Mouse (Mus musculus) kidney, embryonic 15.5 days (tissue): ENCODE measurements around the gene Fbxo44. TPM values are rescaled to one million over a fixed set of nuclear protein-coding genes. Genes with fewer than 3 reads are reported as not detected.
A peak's percentile ranks its signal among the peaks of the same experiment; 100 is the strongest.
"Not testable (repeated sequence)": the region's sequence is repeated elsewhere in the genome, so short reads cannot be mapped to it uniquely, and the experiment has no call there.

Experiments used
- ATAC-seq: fragments of 200-750 bp; cut with Nextera tagmentation; replicated peaks from 2 replicates; pipeline ENCODE4 v1.8.0; 2017; ENCODE audit warnings: moderate TSS enrichment; ENCODE audit not compliant: low FRiP score
- H3K27ac ChIP-seq: fragments of 300-500 bp; sonication (generic); 2 replicates; pipeline ENCODE4 v1.5.1; 2015; ENCODE audit warnings: mild to moderate bottlenecking, inconsistent platforms
- H3K27me3 ChIP-seq: fragments of 300-500 bp; sonication (generic); 2 replicates; pipeline ENCODE4 v1.6.1; 2015; ENCODE audit warnings: inconsistent platforms
- H3K36me3 ChIP-seq: fragments of 300-500 bp; sonication (generic); 2 replicates; pipeline ENCODE4 v1.6.1; 2015; ENCODE audit warnings: inconsistent platforms
- H3K4me1 ChIP-seq: fragments of 300-500 bp; sonication (generic); 2 replicates; pipeline ENCODE4 v1.6.1; 2015; ENCODE audit warnings: inconsistent platforms
- H3K4me2 ChIP-seq: fragments of 300-500 bp; sonication (generic); 2 replicates; pipeline ENCODE4 v1.6.1; 2015; ENCODE audit warnings: moderate library complexity, mild to moderate bottlenecking, inconsistent platforms
- H3K4me3 ChIP-seq: fragments of 300-500 bp; sonication (generic); replicated peaks from 2 replicates; pipeline ENCODE4 v1.5.1; 2015; ENCODE audit warnings: mild to moderate bottlenecking, inconsistent platforms
- H3K9ac ChIP-seq: fragments of 300-500 bp; sonication (generic); 2 replicates; pipeline ENCODE4 v1.6.1; 2015; ENCODE audit warnings: mild to moderate bottlenecking, inconsistent platforms
- H3K9me3 ChIP-seq: fragments of 300-500 bp; sonication (generic); replicated peaks from 2 replicates; pipeline ENCODE4 v1.6.1; 2016; ENCODE audit warnings: inconsistent platforms
- WGBS: fragments of 180-500 bp; shearing (Covaris S2); methylation state at CpG from one replicate; pipeline ENCODE4 v1.1.7; 2015; ENCODE audit warnings: mixed read lengths; 5-methylcytosine and 5-hydroxymethylcytosine counted together
- polyA plus RNA-seq: library from polyadenylated mRNA; unstranded; fragments of >200 nt; fragmentation: Nextera tagmentation; extraction: Ambion mirVana; gene quantifications from 2 replicates; pipeline ENCODE4 v1.2.1, GENCODE M21; 2015

Fbxo44 gene
- polyA plus RNA-seq, 1 experiment from 2014 or later, result 13.6 TPM

DNA sequence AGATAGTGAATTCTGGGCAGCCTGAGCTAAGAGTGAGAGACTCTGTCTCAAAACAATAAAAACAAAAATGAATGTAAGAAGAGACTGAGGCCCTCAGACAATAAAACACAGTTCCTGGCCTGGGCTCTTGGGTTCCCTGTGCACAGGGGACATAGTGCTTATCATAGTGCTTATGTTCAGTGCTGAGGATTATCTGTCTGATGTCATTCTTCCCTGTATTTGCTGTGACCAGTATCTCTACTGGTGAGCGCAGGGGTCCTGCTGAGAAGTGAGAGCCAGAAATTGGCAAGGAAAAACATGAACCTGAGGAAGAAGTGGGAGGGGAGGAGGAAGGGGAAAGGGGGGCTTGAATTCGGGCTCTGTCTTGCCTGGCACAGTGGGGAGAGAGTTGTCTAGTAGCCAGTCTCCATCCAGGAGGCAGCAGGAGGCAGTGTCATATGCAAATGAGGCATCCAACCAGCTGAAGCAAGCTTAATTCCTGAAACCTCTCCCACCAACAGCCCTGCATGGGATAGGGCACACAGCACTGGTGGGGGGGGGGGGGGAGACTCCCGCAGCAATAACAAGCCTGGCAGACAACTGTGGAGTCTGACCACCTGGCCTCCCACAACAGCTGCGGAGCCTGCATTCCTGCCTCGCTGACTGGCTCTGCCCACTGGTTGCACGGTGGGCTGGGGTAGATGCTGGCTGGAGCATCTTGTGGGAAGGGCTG is 38.1 kb downstream of the Fbxo44 start:
- 14% methylated on average over 6 of the region's 6 CpGs for WGBS

DNA sequence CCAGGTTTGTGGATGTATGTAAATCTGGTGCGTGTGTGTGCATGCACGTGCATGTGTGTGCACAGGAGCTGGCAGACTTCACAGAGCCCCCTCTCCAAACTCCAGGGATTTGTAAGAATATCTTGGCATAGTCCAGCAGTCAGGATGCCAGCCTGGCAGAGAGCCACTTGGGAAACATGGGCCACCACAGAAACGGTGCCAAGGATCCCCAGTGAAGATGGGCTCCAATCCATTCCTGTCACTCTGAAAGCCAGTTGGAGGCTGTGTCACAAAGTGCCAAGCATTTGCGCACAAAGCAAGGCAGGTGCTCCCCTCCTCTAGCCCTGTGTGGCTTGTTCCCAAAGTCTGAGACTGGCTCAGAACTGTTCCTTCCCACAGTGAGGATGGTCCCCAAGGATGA is 38.9 kb downstream of the Fbxo44 start:
- no peaks in the 10 kb centered on the region for H3K36me3 ChIP-seq
- H3K4me1 ChIP-seq, result 0 out of 2 replicates have a peak, but pooled peaks cover 6% of the 10 kb centered on the region
- no peaks in the 10 kb centered on the region; the same call in 1 of the 2 replicates for H3K9me3 ChIP-seq
- no peak overlapping the region for H3K4me3 ChIP-seq
- H3K27ac ChIP-seq, result no peak overlapping the region
- WGBS, result 81% methylated on average over 4 of the region's 4 CpGs
- no peak overlapping the region for H3K4me2 ChIP-seq
- H3K9ac ChIP-seq, result no peak overlapping the region
- no peak for ATAC-seq
- peaks cover 6% of the 10 kb centered on the region; the same call in 1 of the 2 replicates for H3K27me3 ChIP-seq

More for the DNA sequence above, 38.1 kb downstream of the Fbxo44 start:
- Histone ChIP-seq H3K9ac (no peak overlapping the region), H3K4me3 (no peak overlapping the region), H3K27ac (no peak overlapping the region), H3K4me1 (0 out of 2 replicates have a peak, but pooled peaks cover 6% of the 10 kb centered on the region), H3K4me2 (no peak overlapping the region), H3K9me3 (no peaks in the 10 kb centered on the region; the same call in 1 of the 2 replicates), H3K27me3 (peaks cover 6% of the 10 kb centered on the region; the same call in 1 of the 2 replicates), H3K36me3 (no peaks in the 10 kb centered on the region)
- peak; percentile 68 for ATAC-seq

DNA sequence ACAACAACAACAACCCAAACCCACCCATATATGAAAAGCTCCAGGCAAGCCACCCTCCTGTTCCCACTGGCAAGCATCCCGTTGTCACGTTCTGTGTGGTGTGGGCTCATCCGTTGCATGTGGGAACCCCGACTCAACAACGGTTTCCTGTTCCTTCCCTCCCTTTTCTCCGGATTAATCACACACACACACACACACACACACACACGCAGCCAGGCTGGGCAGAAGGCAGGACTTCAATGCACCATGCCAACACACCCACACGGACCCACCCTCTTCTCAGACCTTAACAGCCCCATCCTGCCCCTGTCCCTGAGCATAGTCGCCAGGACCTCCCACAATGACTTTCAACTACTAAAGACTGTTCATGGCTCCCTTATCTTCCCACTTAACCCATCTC is 39.7 kb downstream of the Fbxo44 start:
- Histone ChIP-seq H3K4me1 (peaks cover 9% of the 10 kb centered on the region), H3K27ac (no peak overlapping the region), H3K9ac (no peak overlapping the region), H3K4me2 (no peak overlapping the region), H3K9me3 (no peaks in the 10 kb centered on the region; the same call in 1 of the 2 replicates), H3K36me3 (no peaks in the 10 kb centered on the region), H3K27me3 (peaks cover 6% of the 10 kb centered on the region; the same call in 1 of the 2 replicates), H3K4me3 (no peak overlapping the region)
- ATAC-seq, result no peak
- WGBS, result 69% methylated on average over 9 of the region's 9 CpGs

DNA sequence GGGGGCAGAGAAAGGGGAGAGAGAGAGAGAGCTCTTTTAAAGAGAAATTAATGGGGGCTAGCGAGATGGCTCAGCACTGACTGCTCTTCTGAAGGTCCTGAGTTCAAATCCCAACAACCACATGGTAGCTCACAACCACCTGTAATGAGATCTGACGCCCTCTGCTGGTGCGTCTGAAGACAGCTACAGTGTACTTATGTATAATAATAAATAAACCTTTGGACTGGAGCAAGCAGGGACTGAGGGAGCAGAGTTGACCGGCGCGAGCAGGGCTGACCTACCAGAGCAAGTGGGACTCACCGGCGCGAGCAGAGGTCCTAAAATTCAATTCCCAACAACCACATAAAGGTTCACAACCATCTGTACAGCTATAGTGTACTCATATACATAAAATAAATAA is 40.7 kb downstream of the Fbxo44 start:
- H3K9me3 ChIP-seq, H3K4me3 ChIP-seq, H3K9ac ChIP-seq, H3K27ac ChIP-seq, H3K36me3 ChIP-seq, ATAC-seq, H3K4me2 ChIP-seq, H3K27me3 ChIP-seq: not testable (repeated sequence)
- peaks cover 17% of the 10 kb centered on the region for H3K4me1 ChIP-seq
- 90% methylated on average over 9 of the region's 9 CpGs for WGBS

DNA sequence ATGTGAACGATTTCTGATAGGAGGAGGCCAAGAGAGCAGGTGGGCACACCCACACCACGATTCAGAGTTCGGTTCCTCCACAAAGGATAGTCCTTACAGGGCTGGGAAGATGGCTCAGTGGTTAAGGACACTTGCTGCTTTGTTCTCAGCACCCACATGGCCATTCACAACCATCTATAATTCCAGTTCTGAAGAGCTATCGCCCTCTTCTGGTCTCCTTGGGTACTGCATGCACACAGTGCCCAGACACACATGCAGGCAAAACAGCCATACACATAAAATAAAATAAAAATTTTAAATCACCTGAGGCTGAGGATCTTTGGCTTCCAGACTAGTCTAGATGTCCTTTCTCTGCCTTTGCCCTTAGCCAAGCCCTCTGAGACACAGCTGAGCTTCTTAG is 42.9 kb downstream of the Fbxo44 start:
- Histone ChIP-seq H3K27me3 (peaks cover 12% of the 10 kb centered on the region; the same call in 1 of the 2 replicates), H3K9me3 (no peaks in the 10 kb centered on the region; the same call in 1 of the 2 replicates), H3K9ac (no peak overlapping the region), H3K4me2 (no peak overlapping the region), H3K4me1 (peaks cover 14% of the 10 kb centered on the region), H3K27ac (no peak overlapping the region), H3K36me3 (no peaks in the 10 kb centered on the region), H3K4me3 (no peak overlapping the region)
- 72% methylated on average over 4 of the region's 4 CpGs for WGBS
- no peak for ATAC-seq

DNA sequence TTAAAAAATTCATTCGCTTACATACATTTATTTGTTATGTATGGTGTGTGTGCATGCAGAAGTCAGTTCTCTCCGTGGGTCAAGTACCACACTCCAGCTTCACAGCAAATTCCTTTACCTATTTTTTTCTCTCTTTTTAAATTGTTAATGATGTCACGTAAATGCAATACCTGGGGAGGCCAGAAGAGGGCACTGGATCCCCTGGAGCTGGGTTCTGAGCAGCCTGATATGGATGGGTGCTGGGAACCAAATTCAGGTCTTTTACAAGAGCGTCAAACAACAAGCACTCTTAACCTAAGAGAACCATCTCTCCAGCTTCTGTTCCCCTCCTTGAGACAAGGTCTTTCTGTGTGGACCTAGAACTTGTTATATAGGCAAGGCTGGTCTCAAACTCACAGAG is 43.6 kb downstream of the Fbxo44 start:
- H3K27me3 ChIP-seq, result peaks cover 13% of the 10 kb centered on the region; the same call in 1 of the 2 replicates
- peaks cover 11% of the 10 kb centered on the region for H3K4me1 ChIP-seq
- no peak for ATAC-seq
- H3K27ac ChIP-seq, result no peak overlapping the region
- H3K4me3 ChIP-seq, result no peak overlapping the region
- H3K9me3 ChIP-seq, result no peaks in the 10 kb centered on the region; the same call in 1 of the 2 replicates
- H3K36me3 ChIP-seq, result no peaks in the 10 kb centered on the region
- no peak overlapping the region for H3K9ac ChIP-seq
- no peak overlapping the region for H3K4me2 ChIP-seq
- WGBS, result 81% methylated on average over 4 of the region's 4 CpGs

DNA sequence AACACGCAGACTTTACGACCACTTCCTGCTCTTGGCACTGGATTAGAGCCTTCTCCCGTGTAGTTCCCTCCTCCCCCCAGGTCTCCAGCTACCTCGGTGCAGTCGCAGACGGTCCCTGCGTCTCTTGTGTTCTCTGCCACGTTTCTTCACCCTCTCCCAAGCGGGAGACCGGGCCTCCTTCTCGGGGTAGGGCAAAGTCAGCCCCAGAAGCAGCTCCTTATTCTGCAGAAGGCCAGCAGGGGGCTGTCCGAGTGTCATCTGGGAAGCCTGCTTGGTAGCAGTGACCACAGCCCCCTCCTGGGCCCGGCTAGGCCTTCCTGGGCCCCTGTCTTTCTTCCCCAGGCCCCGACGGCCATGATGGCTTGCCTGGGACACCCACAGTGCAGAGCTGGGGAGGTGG is 44.8 kb downstream of the Fbxo44 start:
- peak; percentile 63 for ATAC-seq
- no peak overlapping the region for H3K9ac ChIP-seq
- H3K27ac ChIP-seq, result no peak overlapping the region
- 0 out of 2 replicates have a peak overlapping the region, but pooled peaks have one; percentile 3 for H3K4me3 ChIP-seq
- H3K4me2 ChIP-seq, result peak overlapping the region; percentile 41
- no peaks in the 10 kb centered on the region; the same call in 1 of the 2 replicates for H3K9me3 ChIP-seq
- 3% methylated on average over 15 of the region's 15 CpGs for WGBS
- H3K4me1 ChIP-seq, result peaks cover 11% of the 10 kb centered on the region
- H3K36me3 ChIP-seq, result no peaks in the 10 kb centered on the region
- peaks cover 7% of the 10 kb centered on the region; the same call in 1 of the 2 replicates for H3K27me3 ChIP-seq

DNA sequence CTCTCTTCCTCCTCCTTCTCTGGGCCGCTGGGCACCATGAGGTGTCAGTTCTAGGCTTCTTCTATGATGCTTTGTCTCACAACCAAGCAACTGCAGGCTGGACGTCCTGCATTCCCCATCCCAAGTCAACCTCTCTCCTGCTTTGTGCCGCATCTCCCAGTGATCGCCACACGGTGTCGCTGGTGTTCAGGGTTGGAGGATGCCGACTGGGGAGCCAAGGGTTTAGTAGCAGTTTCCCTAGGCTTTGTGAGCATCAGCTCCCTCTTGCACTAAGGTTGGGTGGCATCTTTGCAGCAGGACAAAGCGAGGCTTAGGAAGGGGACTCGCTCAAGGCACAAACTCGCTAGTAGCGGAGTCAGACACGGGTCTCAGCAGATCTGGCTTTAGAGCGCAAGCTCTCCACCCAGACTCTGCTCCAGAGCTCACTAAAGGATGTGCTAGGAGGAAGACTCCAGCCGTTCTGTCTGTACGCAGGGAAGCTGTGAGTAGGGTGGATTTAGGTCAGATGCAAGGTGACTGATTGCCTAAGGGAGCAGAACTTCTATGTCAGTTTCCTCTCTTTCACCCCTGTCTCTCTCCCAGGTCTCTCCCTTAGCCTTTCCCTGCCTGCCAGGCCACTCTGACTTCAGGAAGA is 45.4 kb downstream of the Fbxo44 start:
- ATAC-seq, result peak; percentile 55; the same call in 1 of the 2 replicates
- Histone ChIP-seq H3K9me3 (no peaks in the 10 kb centered on the region; the same call in 1 of the 2 replicates), H3K27ac (no peak overlapping the region), H3K9ac (no peak overlapping the region), H3K27me3 (peaks cover 7% of the 10 kb centered on the region; the same call in 1 of the 2 replicates), H3K4me3 (no peak overlapping the region), H3K4me2 (peak overlapping the region; percentile 41), H3K36me3 (no peaks in the 10 kb centered on the region), H3K4me1 (peaks cover 11% of the 10 kb centered on the region)
- 4% methylated on average over 15 of the region's 15 CpGs for WGBS

DNA sequence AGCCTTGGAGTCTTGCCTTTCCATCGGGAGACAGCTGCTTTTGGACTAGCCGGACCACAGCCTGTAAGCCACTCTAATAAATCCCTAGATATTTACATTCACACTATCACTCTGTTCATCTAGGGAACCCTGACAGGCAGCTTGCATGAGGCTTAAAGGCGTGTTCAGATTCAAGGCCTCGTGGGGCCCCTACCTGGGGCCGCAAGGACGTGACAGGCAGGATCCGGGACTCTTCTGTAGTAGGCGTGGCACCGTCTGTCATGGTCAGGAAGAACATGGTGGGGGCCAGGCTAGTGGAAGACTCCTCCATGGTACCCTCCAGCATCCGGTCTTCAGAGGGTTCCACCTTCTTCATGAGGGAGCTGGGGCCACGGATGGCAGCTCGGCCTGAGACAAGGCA is 47.8 kb downstream of the Fbxo44 start:
- ATAC-seq, result no peak

DNA sequence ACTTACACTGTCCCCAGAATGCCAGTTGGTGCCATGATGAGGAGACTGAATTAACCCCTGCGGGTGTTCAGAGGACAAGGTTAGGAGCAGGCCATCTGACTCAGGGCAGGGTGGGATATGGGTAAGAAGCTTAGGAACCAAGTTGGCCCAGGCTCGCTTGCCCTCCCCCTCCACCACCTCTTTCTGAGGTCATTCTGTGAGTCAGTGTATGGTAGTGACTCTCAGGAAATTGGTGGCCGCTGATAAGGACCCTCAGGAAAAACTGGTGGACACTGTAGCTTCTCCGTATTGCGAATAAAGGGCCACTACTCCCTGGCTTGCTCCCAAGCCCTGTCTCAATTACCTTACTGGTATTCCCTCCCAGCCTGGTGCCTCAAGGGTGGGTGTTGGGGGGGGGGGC is 51.1 kb downstream of the Fbxo44 start:
- no peaks in the 10 kb centered on the region for H3K9me3 ChIP-seq
- H3K9ac ChIP-seq, result no peak overlapping the region
- H3K4me3 ChIP-seq, result no peak overlapping the region
- 72% methylated on average over 5 of the region's 5 CpGs for WGBS
- H3K4me1 ChIP-seq, result peaks cover 27% of the 10 kb centered on the region
- H3K4me2 ChIP-seq, result no peak overlapping the region
- H3K36me3 ChIP-seq, result no peaks in the 10 kb centered on the region
- no peak overlapping the region for H3K27ac ChIP-seq
- no peak for ATAC-seq
- H3K27me3 ChIP-seq, result peaks cover 19% of the 10 kb centered on the region

More for the DNA sequence above, 47.8 kb downstream of the Fbxo44 start:
- H3K4me3 ChIP-seq, result no peak overlapping the region
- H3K36me3 ChIP-seq, result no peaks in the 10 kb centered on the region
- no peak overlapping the region for H3K9ac ChIP-seq
- WGBS, result 80% methylated on average over 12 of the region's 12 CpGs
- H3K27me3 ChIP-seq, result peaks cover 11% of the 10 kb centered on the region
- H3K9me3 ChIP-seq, result no peaks in the 10 kb centered on the region; the same call in 1 of the 2 replicates
- no peak overlapping the region for H3K27ac ChIP-seq
- H3K4me1 ChIP-seq, result peaks cover 30% of the 10 kb centered on the region
- no peak overlapping the region for H3K4me2 ChIP-seq

DNA sequence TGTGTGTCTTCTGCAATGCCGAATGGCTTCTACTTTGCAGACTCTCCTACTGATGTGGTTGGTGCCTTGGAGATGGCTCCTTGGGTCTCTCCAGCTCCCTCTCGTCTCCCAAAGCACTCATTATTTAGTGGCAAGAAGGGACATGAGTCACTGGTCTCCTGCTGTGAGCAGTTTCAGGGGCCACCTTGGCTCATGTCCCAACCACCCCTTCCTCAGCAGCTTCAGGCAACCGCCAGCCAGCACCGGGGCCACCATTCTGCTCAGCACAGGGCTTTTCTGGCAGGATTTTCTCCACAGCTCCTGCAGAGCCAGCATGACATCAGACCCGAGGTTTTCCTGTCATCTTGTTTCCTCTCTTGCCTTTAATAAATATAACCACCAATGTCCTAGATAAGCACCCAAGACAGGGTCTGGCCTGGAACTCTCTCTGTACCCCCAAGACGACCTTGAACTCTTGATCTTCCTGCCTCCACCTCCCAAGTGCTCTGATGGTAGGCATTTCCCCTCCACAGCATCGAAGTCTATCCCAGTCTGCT is 51.6 kb downstream of the Fbxo44 start:
- Histone ChIP-seq H3K27me3 (peaks cover 19% of the 10 kb centered on the region), H3K27ac (no peak overlapping the region), H3K4me1 (peaks cover 27% of the 10 kb centered on the region), H3K4me2 (0 out of 2 replicates have a peak overlapping the region, but pooled peaks have one; percentile 51), H3K9me3 (no peaks in the 10 kb centered on the region), H3K9ac (no peak overlapping the region), H3K36me3 (no peaks in the 10 kb centered on the region), H3K4me3 (no peak overlapping the region)
- WGBS, result 46% methylated on average over 7 of the region's 7 CpGs
- no peak for ATAC-seq
